Mouse (Mus musculus): ENCODE measurements around the gene Pebp1. TPM values are rescaled to one million over a fixed set of nuclear protein-coding genes. Genes with fewer than 3 reads are reported as not detected.

Gene Pebp1
- 617 and 666 TPM in 2 replicates for polyA plus RNA-seq (2014; fragmentation: Nextera tagmentation; extraction: Ambion mirVana)

GRCm38 (mm10) chr5:117286831-117287822 is at the start of gene Pebp1:
Gene Pebp1, minus strand, starts transcription at chr5:117287625.
- under 1% methylated on average over 44 of the region's 77 CpGs for whole genome bisulfite sequencing
- peak; percentile 98 for ATAC-seq (ENCODE audit: low read depth)
- H3K9ac ChIP-seq (ENCODE audit: low read depth, low read length), result peak within 1 kb of the TSS; percentile 85
- no peaks in the 10 kb centered on the region for H3K9me3 ChIP-seq (ENCODE audit: control insufficient read depth, low read length)
- peak; percentile 97 for DNase-seq (ENCODE audit: low spot score)
- peaks cover 32% of the 10 kb centered on the region for H3K36me3 ChIP-seq (ENCODE audit: control insufficient read depth, insufficient read depth, low read length)
- peak within 1 kb of the TSS; percentile 76 for H3K27ac ChIP-seq (replicated peaks; ENCODE audit: low read depth, low read length)
- H3K4me2 ChIP-seq (ENCODE audit: low read depth, low read length), result peak within 1 kb of the TSS; percentile 77
- no peaks in the 10 kb centered on the region for H3K27me3 ChIP-seq (replicated peaks; ENCODE audit: control insufficient read depth, insufficient read depth, low read length)
- H3K4me1 ChIP-seq (ENCODE audit: control insufficient read depth, insufficient read depth, low read length), result peaks cover 15% of the 10 kb centered on the region
- peak within 1 kb of the TSS; percentile 83 for H3K4me3 ChIP-seq (ENCODE audit: low read depth, low read length)

GRCm38 (mm10) chr5:117330457-117330856 is 43.0 kb upstream of the Pebp1 start:
- Histone ChIP-seq H3K4me3 (ENCODE audit: low read depth, low read length) (no peak overlapping the region), H3K36me3 (ENCODE audit: control insufficient read depth, insufficient read depth, low read length) (no peaks in the 10 kb centered on the region), H3K27me3 (replicated peaks; ENCODE audit: control insufficient read depth, insufficient read depth, low read length) (no peaks in the 10 kb centered on the region), H3K4me1 (ENCODE audit: control insufficient read depth, insufficient read depth, low read length) (no peaks in the 10 kb centered on the region), H3K9me3 (ENCODE audit: control insufficient read depth, low read length) (peaks cover 3% of the 10 kb centered on the region; the same call in 1 of the 2 replicates), H3K4me2 (ENCODE audit: low read depth, low read length) (no peak overlapping the region), H3K9ac (ENCODE audit: low read depth, low read length) (no peak overlapping the region), H3K27ac (replicated peaks; ENCODE audit: low read depth, low read length) (no peak overlapping the region)
- ATAC-seq (ENCODE audit: low read depth) (peak; percentile 63), DNase-seq (ENCODE audit: low spot score) (peak; percentile 54)
- WGBS, result 78% methylated on average over 7 of the region's 7 CpGs

- Histone ChIP-seq H3K4me2 (ENCODE audit: low read depth, low read length) (no peak overlapping the region), H3K27me3 (replicated peaks; ENCODE audit: control insufficient read depth, insufficient read depth, low read length) (no peaks in the 10 kb centered on the region), H3K4me3 (ENCODE audit: low read depth, low read length) (no peak overlapping the region), H3K9me3 (ENCODE audit: control insufficient read depth, low read length) (no peaks in the 10 kb centered on the region), H3K4me1 (ENCODE audit: control insufficient read depth, insufficient read depth, low read length) (no peaks in the 10 kb centered on the region), H3K9ac (ENCODE audit: low read depth, low read length) (no peak overlapping the region), H3K27ac (replicated peaks; ENCODE audit: low read depth, low read length) (no peak overlapping the region), H3K36me3 (ENCODE audit: control insufficient read depth, insufficient read depth, low read length) (no peaks in the 10 kb centered on the region)
- DNase-seq (ENCODE audit: low spot score) (no peak), ATAC-seq (ENCODE audit: low read depth) (no peak)
- WGBS, result 76% methylated on average over 6 of the region's 6 CpGs
Observed at GRCm38 (mm10) chr5:117326408-117326807, 39.0 kb upstream of the Pebp1 start.

- no peaks in the 10 kb centered on the region for H3K27me3 ChIP-seq (replicated peaks; ENCODE audit: control insufficient read depth, insufficient read depth, low read length)
- 78% methylated on average over 9 of the region's 9 CpGs for WGBS
- H3K4me1 ChIP-seq (ENCODE audit: control insufficient read depth, insufficient read depth, low read length), result no peaks in the 10 kb centered on the region
- no peak for ATAC-seq (ENCODE audit: low read depth)
- DNase-seq (ENCODE audit: low spot score), result no peak
- H3K36me3 ChIP-seq (ENCODE audit: control insufficient read depth, insufficient read depth, low read length), result no peaks in the 10 kb centered on the region
- no peak overlapping the region for H3K27ac ChIP-seq (replicated peaks; ENCODE audit: low read depth, low read length)
- no peaks in the 10 kb centered on the region for H3K9me3 ChIP-seq (ENCODE audit: control insufficient read depth, low read length)
- H3K4me2 ChIP-seq (ENCODE audit: low read depth, low read length), result no peak overlapping the region
- no peak overlapping the region for H3K9ac ChIP-seq (ENCODE audit: low read depth, low read length)
- H3K4me3 ChIP-seq (ENCODE audit: low read depth, low read length), result no peak overlapping the region
Observed at GRCm38 (mm10) chr5:117323751-117324150, 36.3 kb upstream of the Pebp1 start.

- peak; percentile 81 for ATAC-seq (ENCODE audit: low read depth)
- WGBS, result 0% methylated on average over 38 of the region's 81 CpGs
- peak within 1 kb of the TSS; percentile 67 for H3K4me3 ChIP-seq (ENCODE audit: low read depth, low read length)
- H3K4me1 ChIP-seq (ENCODE audit: control insufficient read depth, insufficient read depth, low read length), result peaks cover 11% of the 10 kb centered on the region
- DNase-seq (ENCODE audit: low spot score), result peak; percentile 64
- H3K27me3 ChIP-seq (replicated peaks; ENCODE audit: control insufficient read depth, insufficient read depth, low read length), result no peaks in the 10 kb centered on the region
- no peaks in the 10 kb centered on the region for H3K9me3 ChIP-seq (ENCODE audit: control insufficient read depth, low read length)
- H3K27ac ChIP-seq (replicated peaks; ENCODE audit: low read depth, low read length), result peak within 1 kb of the TSS; percentile 79
- no peaks in the 10 kb centered on the region for H3K36me3 ChIP-seq (ENCODE audit: control insufficient read depth, insufficient read depth, low read length)
- peak within 1 kb of the TSS; percentile 81 for H3K9ac ChIP-seq (ENCODE audit: low read depth, low read length)
- H3K4me2 ChIP-seq (ENCODE audit: low read depth, low read length), result peak within 1 kb of the TSS; percentile 98
Observed at GRCm38 (mm10) chr5:117318741-117319629, 31.6 kb upstream of the Pebp1 start, which contains the start of gene Vsig10. Gene Vsig10, plus strand, starts transcription at chr5:117319083.

GRCm38 (mm10) chr5:117314587-117315428 is 27.4 kb upstream of the Pebp1 start:
- Histone ChIP-seq H3K9me3 (ENCODE audit: control insufficient read depth, low read length) (no peaks in the 10 kb centered on the region), H3K4me3 (ENCODE audit: low read depth, low read length) (no peak overlapping the region), H3K36me3 (ENCODE audit: control insufficient read depth, insufficient read depth, low read length) (no peaks in the 10 kb centered on the region), H3K4me1 (ENCODE audit: control insufficient read depth, insufficient read depth, low read length) (peaks cover 11% of the 10 kb centered on the region), H3K4me2 (ENCODE audit: low read depth, low read length) (peak overlapping the region; percentile 31), H3K27ac (replicated peaks; ENCODE audit: low read depth, low read length) (peak overlapping the region; percentile 77), H3K9ac (ENCODE audit: low read depth, low read length) (0 out of 2 replicates have a peak overlapping the region, but pooled peaks have one; percentile 19), H3K27me3 (replicated peaks; ENCODE audit: control insufficient read depth, insufficient read depth, low read length) (no peaks in the 10 kb centered on the region)
- 16% methylated on average over 9 of the region's 9 CpGs for WGBS
- peak; percentile 8 for ATAC-seq (ENCODE audit: low read depth)
- peak; percentile 72 for DNase-seq (ENCODE audit: low spot score)

GRCm38 (mm10) chr5:117313909-117314308 is 26.5 kb upstream of the Pebp1 start:
- peak overlapping the region; percentile 31 for H3K4me3 ChIP-seq (ENCODE audit: low read depth, low read length)
- no peaks in the 10 kb centered on the region for H3K9me3 ChIP-seq (ENCODE audit: control insufficient read depth, low read length)
- 34% methylated on average over 10 of the region's 10 CpGs for WGBS
- ATAC-seq (ENCODE audit: low read depth), result no peak
- no peaks in the 10 kb centered on the region for H3K27me3 ChIP-seq (replicated peaks; ENCODE audit: control insufficient read depth, insufficient read depth, low read length)
- no peak for DNase-seq (ENCODE audit: low spot score)
- H3K4me1 ChIP-seq (ENCODE audit: control insufficient read depth, insufficient read depth, low read length), result peaks cover 11% of the 10 kb centered on the region
- H3K9ac ChIP-seq (ENCODE audit: low read depth, low read length), result peak overlapping the region; percentile 51
- no peaks in the 10 kb centered on the region for H3K36me3 ChIP-seq (ENCODE audit: control insufficient read depth, insufficient read depth, low read length)
- peak overlapping the region; percentile 47 for H3K4me2 ChIP-seq (ENCODE audit: low read depth, low read length)
- peak overlapping the region; percentile 77 for H3K27ac ChIP-seq (replicated peaks; ENCODE audit: low read depth, low read length)

Measured in embryonic facial prominence, embryonic 14.5 days (tissue).